Mouse (Mus musculus): ENCODE measurements at regions not wholly inside any gene's neighbourhood (a gene's known extent, or its start where the extent isn't known, plus 50 kb on each side); places are given as distances from the start of the nearest gene placed in this dataset.

- DNase-seq = no peak
Measured at GRCm38 (mm10) chr6:100140581-100141114, 146.6 kb downstream of the Rybp start.

DNA sequence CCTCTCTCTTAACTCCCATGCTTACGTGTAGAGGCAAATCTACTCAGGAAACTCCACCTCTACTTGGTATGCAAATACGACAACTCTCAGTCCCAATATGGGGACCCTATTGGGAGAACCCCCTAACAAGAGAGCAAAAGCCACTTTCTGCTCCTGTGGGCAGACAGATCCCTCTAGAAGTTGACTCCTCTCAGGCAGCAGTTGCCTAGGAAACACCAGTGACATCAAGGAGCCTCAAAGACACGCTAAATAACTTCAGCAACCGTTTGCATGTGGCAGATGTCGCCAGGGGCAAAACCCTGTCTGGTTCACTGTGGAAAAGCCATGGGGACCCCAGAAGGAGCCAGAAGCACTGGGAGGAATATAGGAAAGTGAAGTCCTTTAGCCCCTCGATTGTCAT is 147.5 kb downstream of the Rybp start:
- no peak for DNase-seq

GRCm38 (mm10) chr6:100138659-100139058 is 148.6 kb downstream of the Rybp start:
- DNase-seq = no peak

DNA sequence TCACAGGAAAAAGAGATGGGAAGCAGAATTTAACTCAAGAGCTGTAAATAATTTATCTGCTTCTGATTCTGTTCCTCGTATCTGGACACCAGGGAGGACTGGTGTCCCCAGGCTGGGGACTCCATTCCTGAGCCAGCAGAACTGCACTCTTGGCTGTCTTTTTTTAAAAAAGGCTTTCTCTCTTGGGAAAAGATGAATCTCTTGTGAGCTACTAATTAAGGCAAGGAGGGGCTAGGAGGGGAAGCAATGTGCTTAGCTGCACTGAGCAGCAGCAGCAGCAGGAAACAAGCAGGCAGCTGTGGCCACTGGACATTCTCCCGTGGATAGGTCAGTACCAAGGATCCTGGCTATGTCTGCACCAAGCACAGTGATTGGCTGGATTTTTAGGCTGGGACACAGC is 152.1 kb downstream of the Rybp start:
- no peak for DNase-seq

- no peak for DNase-seq
Measured at GRCm38 (mm10) chr6:100133970-100134369, 153.3 kb downstream of the Rybp start.

DNA sequence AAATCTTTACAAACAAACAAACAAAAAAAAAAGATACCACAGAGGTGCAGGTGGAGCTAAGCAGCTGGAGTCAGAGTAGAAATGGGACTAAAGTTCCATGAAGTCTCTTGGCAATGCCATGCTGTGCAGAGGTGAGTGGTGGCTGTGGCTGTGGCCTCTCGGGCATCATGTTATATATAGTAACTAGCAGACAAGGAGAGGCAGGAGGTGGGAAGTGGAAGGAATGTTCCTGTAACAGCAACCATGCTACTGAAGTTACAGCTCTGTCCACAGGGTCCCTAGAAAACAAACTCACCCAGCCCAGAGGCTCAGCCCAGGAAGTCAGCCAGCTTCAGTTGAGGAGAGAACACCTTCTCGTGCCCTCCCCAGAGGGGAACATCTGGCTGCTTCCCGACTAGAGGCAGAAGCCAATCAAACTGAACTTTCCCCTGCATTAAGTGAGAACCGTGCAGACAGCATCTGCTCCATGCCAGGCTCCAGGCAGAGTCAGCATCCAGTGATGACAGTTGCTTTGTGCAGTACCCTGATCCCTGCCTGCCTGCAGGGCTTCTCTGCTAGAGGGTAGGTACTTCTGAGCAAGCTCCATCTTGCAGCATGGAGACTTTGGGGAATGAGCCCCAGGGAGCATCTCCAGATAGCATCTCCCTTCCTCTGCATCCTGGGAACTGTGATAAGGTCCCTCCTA is 154.2 kb downstream of the Rybp start:
- DNase-seq = no peak

- peak; percentile 73 for DNase-seq
Measured at GRCm38 (mm10) chr6:100127221-100128143, 159.8 kb downstream of the Rybp start.

DNA sequence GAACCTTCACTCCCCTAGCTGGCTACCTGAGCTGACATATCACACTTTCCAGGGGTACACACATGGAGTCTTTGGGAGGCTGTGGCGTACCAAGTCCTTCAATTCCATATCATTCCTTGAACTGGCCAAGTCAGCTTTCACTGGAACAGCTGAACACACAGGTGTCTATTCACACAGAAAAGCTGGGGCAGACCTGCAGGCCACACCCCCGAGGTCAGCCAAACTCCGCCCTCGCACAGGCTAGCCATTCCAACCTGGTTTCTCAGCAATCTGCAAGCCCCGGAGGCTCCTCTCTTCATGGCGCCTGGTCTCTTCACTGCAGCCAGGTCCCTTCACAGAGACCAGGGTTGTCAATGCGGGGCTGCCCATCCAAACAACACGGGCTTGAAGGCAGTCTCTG is 160.5 kb downstream of the Rybp start:
- no peak for DNase-seq

- DNase-seq = no peak
Measured at GRCm38 (mm10) chr6:100126326-100126725, 161.0 kb downstream of the Rybp start.

- DNase-seq = no peak
Measured at GRCm38 (mm10) chr6:100121240-100121639, 166.0 kb downstream of the Rybp start.

GRCm38 (mm10) chr6:100120017-100120944 is 167.0 kb downstream of the Rybp start:
- no peak for DNase-seq

DNA sequence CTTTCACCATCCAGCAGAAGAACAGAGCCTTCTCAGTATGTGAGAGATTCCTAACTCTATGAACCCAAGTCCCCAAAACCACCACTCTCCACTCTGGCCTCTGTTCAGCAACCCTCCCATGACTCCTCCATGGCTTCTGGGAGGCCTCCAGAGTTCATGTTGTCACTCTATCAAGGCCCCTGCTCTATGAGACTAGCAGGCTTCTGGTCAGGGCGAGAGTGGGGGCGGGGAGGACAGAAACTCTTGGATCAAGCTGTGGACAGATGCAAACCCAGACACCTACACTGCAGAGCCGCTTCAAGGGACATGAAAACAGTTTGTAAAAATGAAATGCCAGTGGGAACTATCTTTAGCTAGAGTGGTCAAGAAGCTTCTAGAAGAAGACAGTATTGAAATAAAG is 170.2 kb downstream of the Rybp start:
- DNase-seq = no peak

DNA sequence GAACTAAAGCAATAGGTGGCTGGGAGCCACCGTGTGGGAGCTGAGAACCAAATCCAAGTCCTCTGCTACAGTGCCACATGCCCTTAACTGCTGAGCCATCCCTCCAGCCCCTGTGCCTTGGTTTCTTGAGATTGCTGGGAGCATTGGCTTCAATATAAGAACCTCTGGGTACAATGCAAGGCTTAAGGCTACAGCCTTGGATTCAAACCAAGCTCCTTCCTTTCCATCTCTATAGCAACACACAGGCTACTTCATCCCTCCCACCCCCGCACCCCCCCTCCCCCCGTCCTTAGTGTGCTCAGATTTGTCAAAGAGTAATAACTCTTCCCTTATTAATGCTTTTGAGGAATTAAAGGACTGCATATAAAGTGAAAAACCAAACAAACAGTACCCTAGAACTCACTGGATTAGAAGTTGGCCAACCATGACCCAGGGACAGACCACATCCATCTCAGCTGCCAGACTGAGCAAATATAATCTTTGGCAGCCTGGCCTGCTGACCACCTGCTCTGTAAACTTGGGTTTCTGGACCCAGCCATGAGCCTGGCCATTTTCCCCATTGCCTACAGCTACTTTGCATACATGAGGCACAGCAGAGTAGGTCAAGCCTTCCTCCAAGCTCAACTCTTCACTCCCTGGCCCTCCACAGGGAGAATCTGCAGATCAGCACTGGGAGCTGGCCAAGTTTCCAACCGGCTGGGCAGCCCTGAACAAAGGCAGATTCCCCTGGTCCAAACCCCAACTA is 173.7 kb downstream of the Rybp start:
- DNase-seq = no peak

DNA sequence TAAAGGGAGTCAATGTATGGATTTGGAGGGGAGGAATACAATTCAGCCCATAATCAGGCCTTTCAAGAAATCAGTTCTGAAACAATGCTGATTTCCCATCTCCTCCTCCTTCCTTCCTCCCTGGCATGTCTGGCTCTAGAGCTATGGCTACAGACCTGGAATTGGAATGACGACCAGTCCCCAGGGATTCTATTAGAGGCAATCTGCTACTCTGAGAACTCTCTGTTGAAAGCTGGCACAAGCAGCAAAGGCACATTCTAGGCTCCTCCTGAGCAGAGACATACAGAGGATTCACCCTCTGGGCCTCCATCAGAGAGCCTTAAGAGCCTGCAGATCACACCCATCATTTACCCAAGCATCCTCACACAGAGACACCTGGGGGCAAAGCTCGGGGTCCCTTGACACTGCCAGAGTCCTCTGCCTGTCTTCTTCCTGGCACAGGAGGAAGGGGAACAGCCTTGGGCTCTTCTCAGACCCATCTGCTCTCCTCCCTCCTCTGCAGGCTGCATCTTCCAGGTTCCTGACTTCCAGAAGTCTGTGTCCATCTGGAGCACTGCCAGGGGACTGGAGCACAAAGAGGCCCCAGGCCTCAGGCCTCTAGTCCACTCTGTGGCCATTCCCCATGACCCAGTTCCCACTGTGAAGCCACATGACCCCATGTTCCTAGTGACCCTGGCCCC is 176.2 kb downstream of the Rybp start:
- DNase-seq = peak; percentile 51

DNA sequence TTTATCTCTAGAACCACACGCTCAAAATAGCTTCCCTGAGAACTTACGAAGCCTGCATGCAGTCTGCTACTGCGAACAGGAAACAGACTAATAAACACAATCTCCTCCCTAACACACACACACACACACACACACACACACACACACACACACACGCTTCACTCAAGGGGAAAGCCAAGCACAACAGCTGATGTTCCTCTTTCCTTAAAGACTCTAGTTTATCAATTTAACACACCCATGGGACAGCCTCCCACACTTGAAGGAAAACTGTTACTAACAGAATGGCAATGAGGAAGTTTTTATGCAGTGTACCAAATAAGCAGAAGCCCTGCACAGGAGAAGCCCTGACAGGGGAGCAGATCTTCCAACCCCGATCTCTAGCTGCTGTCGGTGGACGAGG is 177.3 kb downstream of the Rybp start:
- no peak for DNase-seq

GRCm38 (mm10) chr6:100109351-100109750 is 177.9 kb downstream of the Rybp start:
- DNase-seq = no peak

- DNase-seq = no peak
Measured at GRCm38 (mm10) chr6:100107508-100107907, 179.8 kb downstream of the Rybp start.

GRCm38 (mm10) chr6:100107066-100107465 is 180.2 kb downstream of the Rybp start:
- DNase-seq = no peak

DNA sequence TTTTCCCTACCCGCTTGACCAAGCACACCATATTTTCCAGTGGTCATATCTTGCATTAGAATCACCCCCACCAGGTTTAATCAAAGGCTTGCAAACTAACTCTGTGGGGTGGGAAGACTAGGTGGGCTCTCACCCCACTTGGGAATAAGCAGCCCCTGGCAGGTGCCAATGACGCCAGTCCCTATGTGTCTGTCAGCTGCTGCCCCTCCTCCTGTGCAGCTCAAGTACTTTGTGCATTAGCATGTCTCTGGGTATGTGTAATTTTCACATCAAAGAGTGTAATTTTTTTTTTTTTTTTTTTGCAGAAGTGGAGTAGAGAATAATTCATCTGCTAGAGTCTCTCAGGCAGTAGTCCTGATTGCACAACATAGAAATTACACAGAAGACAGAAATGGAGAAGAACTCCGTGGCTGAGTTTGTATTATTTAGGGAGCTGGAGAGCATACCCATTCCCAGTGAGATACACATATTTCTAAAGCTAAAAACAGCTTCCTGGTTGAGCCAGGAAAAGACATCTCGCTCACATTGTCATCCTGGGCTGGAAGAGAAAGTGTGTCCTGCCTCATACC is 186.6 kb downstream of the Rybp start:
- DNase-seq = no peak

GRCm38 (mm10) chr6:100096393-100097125 is 190.7 kb downstream of the Rybp start:
- DNase-seq = no peak
